Mouse (Mus musculus) left cerebral cortex, postnatal 36 days (tissue): Measurements from ENCODE around the gene Rassf5. TPM values are rescaled to one million over a fixed set of nuclear protein-coding genes. Genes with fewer than 3 reads are reported as not detected.
A peak's percentile ranks its signal among the peaks of the same experiment; 100 is the strongest.

Experiments used
- DNase-seq, 2 experiments: peaks; one replicate each; pipeline ENCODE4 v3.0.0; 2021 to 2022; ENCODE audit warnings: low spot score in 2 of 2, mixed read lengths in 1 of 2
- intact Hi-C: fragments of 180-260 bp; cut with DNase I; formaldehyde crosslinking; loops from one replicate; pipeline ENCODE4 v1.15.1; 2025
- total RNA-seq, 2 experiments: library from RNA; stranded (reverse); gene quantifications; 2 replicates each; pipeline ENCODE4 v1.2.3; 2021

The Rassf5 gene
- 10 to 100 TPM; 24.6 to 31.7 TPM for total RNA-seq

- peak; percentile 71 to 78 for DNase-seq
- intact Hi-C loops = loop anchor here (2.0 kb wide), 1 partner anchor 58 kb away; no protein-coding TSS in a partner anchor
Observed at GRCm38 (mm10) chr1:131245089-131245856, at the start of gene Rassf5. Gene Rassf5, minus strand, starts transcription at chr1:131245258.

- DNase-seq = no peak
- intact Hi-C loops = loop anchor here (10.0 kb wide), 1 partner anchor 231 kb away; the partner anchor contains the start of genes Fam72a and Srgap2
Observed at GRCm38 (mm10) chr1:131293922-131294250, 48.8 kb upstream of the Rassf5 start.

GRCm38 (mm10) chr1:131293221-131293921, 48.3 kb upstream of the Rassf5 start:
- intact Hi-C loops = loop anchor here (10.0 kb wide), 1 partner anchor 231 kb away; the partner anchor contains the start of genes Fam72a and Srgap2
- DNase-seq = no peak

GRCm38 (mm10) chr1:131290648-131291047, 45.6 kb upstream of the Rassf5 start:
- intact Hi-C loops = loop anchor here (2.0 to 10.0 kb wide), 2 partner anchors 234 to 264 kb away; partner anchors contain the start of genes Fam72a and Srgap2

GRCm38 (mm10) chr1:131288938-131289337, 43.9 kb upstream of the Rassf5 start:
- intact Hi-C loops = no loop called here

More at GRCm38 (mm10) chr1:131290648-131291047, 45.6 kb upstream of the Rassf5 start:
- peak; percentile 50 to 56 for DNase-seq

GRCm38 (mm10) chr1:131287267-131287666, 42.2 kb upstream of the Rassf5 start:
- DNase-seq = no peak

More at GRCm38 (mm10) chr1:131288938-131289337, 43.9 kb upstream of the Rassf5 start:
- DNase-seq = no peak

GRCm38 (mm10) chr1:131286803-131287202, 41.7 kb upstream of the Rassf5 start:
- DNase-seq = no peak
- intact Hi-C loops = no loop called here

More at GRCm38 (mm10) chr1:131287267-131287666, 42.2 kb upstream of the Rassf5 start:
- intact Hi-C loops = no loop called here

GRCm38 (mm10) chr1:131284616-131285015, 39.6 kb upstream of the Rassf5 start:
- no peak for DNase-seq
- intact Hi-C loops = no loop called here

- intact Hi-C loops = no loop called here
Observed at GRCm38 (mm10) chr1:131284167-131284566, 39.1 kb upstream of the Rassf5 start.

GRCm38 (mm10) chr1:131281731-131282130, 36.7 kb upstream of the Rassf5 start:
- intact Hi-C loops = no loop called here
- no peak for DNase-seq

More at GRCm38 (mm10) chr1:131284167-131284566, 39.1 kb upstream of the Rassf5 start:
- DNase-seq = no peak

- intact Hi-C loops = no loop called here
- no peak for DNase-seq
Observed at GRCm38 (mm10) chr1:131280280-131280679, 35.2 kb upstream of the Rassf5 start.

- intact Hi-C loops = no loop called here
Observed at GRCm38 (mm10) chr1:131279456-131279776, 34.4 kb upstream of the Rassf5 start, which contains the start of gene Ikbke. Gene Ikbke, minus strand, starts transcription at chr1:131279606.

GRCm38 (mm10) chr1:131278606-131279455, 33.8 kb upstream of the Rassf5 start:
- no peak for DNase-seq
- intact Hi-C loops = no loop called here

More at GRCm38 (mm10) chr1:131279456-131279776, 34.4 kb upstream of the Rassf5 start, which contains the start of gene Ikbke:
- DNase-seq = no peak

- intact Hi-C loops = no loop called here
- no peak for DNase-seq
Observed at GRCm38 (mm10) chr1:131276831-131277230, 31.8 kb upstream of the Rassf5 start.

GRCm38 (mm10) chr1:131275577-131275976, 30.5 kb upstream of the Rassf5 start:
- intact Hi-C loops = no loop called here
- no peak for DNase-seq

GRCm38 (mm10) chr1:131274725-131275539, 29.9 kb upstream of the Rassf5 start:
- no peak for DNase-seq
- intact Hi-C loops = loop anchor here (5.0 kb wide), 1 partner anchor 478 kb away; no protein-coding TSS in a partner anchor

GRCm38 (mm10) chr1:131269797-131270578, 24.9 kb upstream of the Rassf5 start:
- peak; percentile 49 to 72 for DNase-seq
- intact Hi-C loops = loop anchor here (5.0 kb wide), 2 partner anchors 393 to 473 kb away; no protein-coding TSS in a partner anchor

- DNase-seq = no peak
- intact Hi-C loops = loop anchor here (5.0 kb wide), 1 partner anchor 391 kb away; no protein-coding TSS in a partner anchor
Observed at GRCm38 (mm10) chr1:131268776-131269175, 23.7 kb upstream of the Rassf5 start.
